Mouse (Mus musculus): Measurements from ENCODE around the gene Mpped1.

Mpped1 gene

GRCm38 (mm10) chr15:83789046-83789445 lies 9.8 kb downstream of the Mpped1 start:
- in situ Hi-C loops (cut with MboI, MseI): no loop called here

- in situ Hi-C loops (cut with MboI, MseI): no loop called here
Measured at GRCm38 (mm10) chr15:83796924-83797323, 17.7 kb downstream of the Mpped1 start.

GRCm38 (mm10) chr15:83798964-83799363 lies 19.7 kb downstream of the Mpped1 start:
- in situ Hi-C loops (cut with MboI, MseI): no loop called here

GRCm38 (mm10) chr15:83801011-83801410 lies 21.7 kb downstream of the Mpped1 start:
- in situ Hi-C loops (cut with MboI, MseI): no loop called here

GRCm38 (mm10) chr15:83814106-83814505 lies 34.8 kb downstream of the Mpped1 start:
- in situ Hi-C loops (cut with MboI, MseI): no loop called here

GRCm38 (mm10) chr15:83828011-83828410 lies 48.7 kb downstream of the Mpped1 start:
- in situ Hi-C loops (cut with MboI, MseI): no loop called here

- in situ Hi-C loops (cut with MboI, MseI): no loop called here
Measured at GRCm38 (mm10) chr15:83829226-83829625, 50.0 kb downstream of the Mpped1 start.

GRCm38 (mm10) chr15:83832265-83832664 lies 53.0 kb downstream of the Mpped1 start:
- in situ Hi-C loops (cut with MboI, MseI): no loop called here

GRCm38 (mm10) chr15:83840950-83841719 lies 61.9 kb downstream of the Mpped1 start:
- in situ Hi-C loops (cut with MboI, MseI): loop anchor here (10.0 kb wide), 1 partner anchor 784 kb away; no protein-coding TSS in a partner anchor

GRCm38 (mm10) chr15:83842419-83842818 lies 63.2 kb downstream of the Mpped1 start:
- in situ Hi-C loops (cut with MboI, MseI): loop anchor here (10.0 kb wide), 1 partner anchor 782 kb away; no protein-coding TSS in a partner anchor

- in situ Hi-C loops (cut with MboI, MseI): loop anchor here (10.0 kb wide), 1 partner anchor 782 kb away; no protein-coding TSS in a partner anchor
Measured at GRCm38 (mm10) chr15:83842915-83843789, 63.9 kb downstream of the Mpped1 start.

GRCm38 (mm10) chr15:83845734-83846133 lies 66.5 kb downstream of the Mpped1 start:
- in situ Hi-C loops (cut with MboI, MseI): loop anchor here (10.0 kb wide), 1 partner anchor 779 kb away; no protein-coding TSS in a partner anchor

- in situ Hi-C loops (cut with MboI, MseI): loop anchor here (10.0 kb wide), 1 partner anchor 778 kb away; no protein-coding TSS in a partner anchor
Measured at GRCm38 (mm10) chr15:83846592-83846991, 67.3 kb downstream of the Mpped1 start.

GRCm38 (mm10) chr15:83847512-83847911 lies 68.2 kb downstream of the Mpped1 start:
- in situ Hi-C loops (cut with MboI, MseI): loop anchor here (10.0 kb wide), 1 partner anchor 777 kb away; no protein-coding TSS in a partner anchor

- in situ Hi-C loops (cut with MboI, MseI): loop anchor here (10.0 kb wide), 1 partner anchor 777 kb away; no protein-coding TSS in a partner anchor
Measured at GRCm38 (mm10) chr15:83848193-83848592, 68.9 kb downstream of the Mpped1 start.

GRCm38 (mm10) chr15:83853400-83853811 lies 74.1 kb downstream of the Mpped1 start:
- in situ Hi-C loops (cut with MboI, MseI): no loop called here

GRCm38 (mm10) chr15:83857129-83857528 lies 77.9 kb downstream of the Mpped1 start:
- in situ Hi-C loops (cut with MboI, MseI): no loop called here

GRCm38 (mm10) chr15:83865626-83866025 lies 86.4 kb downstream of the Mpped1 start:
- in situ Hi-C loops (cut with MboI, MseI): no loop called here

GRCm38 (mm10) chr15:83870936-83871335 lies 91.7 kb downstream of the Mpped1 start:
- in situ Hi-C loops (cut with MboI, MseI): no loop called here

- in situ Hi-C loops (cut with MboI, MseI): no loop called here
Measured at GRCm38 (mm10) chr15:83877155-83877866, 98.0 kb downstream of the Mpped1 start.

GRCm38 (mm10) chr15:83877898-83878297 lies 98.6 kb downstream of the Mpped1 start:
- in situ Hi-C loops (cut with MboI, MseI): no loop called here
